Mouse (Mus musculus): ENCODE measurements around the gene Fbxw7. TPM values are rescaled to one million over a fixed set of nuclear protein-coding genes. Genes with fewer than 3 reads are reported as not detected.

Fbxw7 gene
- polyA plus RNA-seq, 1 experiment from 2014 or later, result 8.5 TPM

DNA sequence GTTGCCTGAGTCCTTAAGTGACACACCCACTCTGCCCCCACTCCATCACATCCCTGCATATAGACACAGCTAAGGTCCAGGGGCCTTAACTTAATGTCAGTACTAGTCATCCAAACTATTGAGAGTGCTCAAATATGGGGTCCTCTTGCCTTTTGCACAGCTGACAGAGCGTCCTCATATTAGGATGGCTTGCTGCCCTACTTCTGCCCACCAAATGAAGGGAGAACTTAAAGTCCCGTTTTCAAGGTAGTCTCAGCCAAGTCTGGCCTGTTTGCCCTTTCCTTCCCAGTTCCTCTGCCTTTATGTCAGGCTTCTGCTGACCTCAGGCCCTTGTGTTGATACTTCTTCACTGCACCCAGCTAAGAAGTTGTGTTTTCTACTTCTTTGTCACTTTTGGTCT, 157.8 kb downstream of the Fbxw7 start:
- Histone ChIP-seq H3K36me3 (replicated peaks) (peaks cover 78% of the 10 kb centered on the region), H3K9me3 (no peaks in the 10 kb centered on the region), H3K27me3 (replicated peaks; ENCODE audit: low read depth, poor library complexity, severe bottlenecking) (no peaks in the 10 kb centered on the region), H3K4me3 (no peak overlapping the region), H3K27ac (replicated peaks) (no peak overlapping the region), H3K4me1 (no peaks in the 10 kb centered on the region)
- WGBS, result 91% methylated on average over 2 of the region's 2 CpGs
- no peak for DNase-seq (ENCODE audit: low spot score)

DNA sequence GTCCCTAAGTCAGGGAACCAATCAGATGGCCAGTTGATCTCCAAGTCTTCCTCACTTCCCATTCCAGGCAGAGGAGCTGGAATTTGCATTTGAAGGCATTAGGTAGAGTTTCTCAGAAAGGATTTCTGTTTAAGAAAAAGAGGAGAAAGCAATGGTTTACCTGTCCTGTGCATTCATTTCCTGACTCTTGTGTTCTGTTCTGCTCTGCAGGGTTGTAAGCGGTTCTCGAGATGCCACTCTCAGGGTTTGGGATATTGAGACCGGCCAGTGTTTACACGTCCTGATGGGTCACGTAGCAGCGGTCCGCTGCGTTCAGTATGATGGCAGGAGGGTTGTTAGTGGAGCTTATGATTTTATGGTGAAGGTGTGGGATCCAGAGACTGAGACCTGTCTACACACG, 159.1 kb downstream of the Fbxw7 start:
- DNase-seq (ENCODE audit: low spot score), result no peak
- Histone ChIP-seq H3K27me3 (replicated peaks; ENCODE audit: low read depth, poor library complexity, severe bottlenecking) (no peaks in the 10 kb centered on the region), H3K36me3 (replicated peaks) (peaks cover 71% of the 10 kb centered on the region), H3K4me3 (no peak overlapping the region), H3K9me3 (no peaks in the 10 kb centered on the region), H3K4me1 (no peaks in the 10 kb centered on the region), H3K27ac (replicated peaks) (no peak overlapping the region)
- 91% methylated on average over 9 of the region's 9 CpGs for WGBS

DNA sequence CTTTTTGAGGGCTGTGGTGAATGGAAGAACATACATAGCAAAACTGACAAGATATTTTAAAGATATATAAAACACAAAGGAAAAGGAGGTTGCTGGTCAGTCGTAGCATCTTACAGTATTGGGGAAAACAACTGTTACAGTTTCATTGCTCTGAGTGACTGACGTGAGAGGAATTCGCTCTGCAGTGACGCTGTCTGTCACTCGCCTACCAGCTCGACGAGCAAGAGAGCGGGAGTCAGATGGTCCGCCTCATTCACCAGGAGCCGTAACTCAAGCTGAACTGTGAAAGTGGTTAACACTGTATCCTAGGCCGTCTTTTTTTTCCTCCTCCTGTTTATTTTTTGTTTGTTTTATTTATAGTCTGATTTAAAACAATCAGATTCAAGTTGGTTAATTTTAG, 163.6 kb downstream of the Fbxw7 start:
- H3K36me3 ChIP-seq (replicated peaks), result peaks cover 51% of the 10 kb centered on the region

DNA sequence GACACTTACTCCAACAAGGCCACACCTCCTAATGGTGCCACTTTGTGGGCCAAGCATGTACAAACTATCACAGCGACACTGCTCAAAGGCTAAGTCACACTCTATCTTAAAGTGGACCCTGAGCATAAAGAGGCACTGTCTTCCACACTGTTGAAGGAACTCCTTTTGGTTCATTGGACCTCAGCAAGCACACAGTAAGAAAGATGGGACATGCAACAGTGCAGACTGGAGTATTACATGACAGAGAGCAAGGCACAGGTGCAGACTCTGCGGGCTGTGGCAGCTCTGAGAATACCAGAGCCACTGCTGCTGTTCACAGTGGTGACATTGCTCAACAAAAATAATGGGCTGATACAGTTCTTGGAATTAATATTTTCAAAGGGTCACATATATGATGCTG, 165.1 kb downstream of the Fbxw7 start:
- peaks cover 43% of the 10 kb centered on the region for H3K36me3 ChIP-seq (replicated peaks)
- no peaks in the 10 kb centered on the region for H3K4me1 ChIP-seq
- H3K4me3 ChIP-seq, result no peak overlapping the region
- H3K9me3 ChIP-seq, result no peaks in the 10 kb centered on the region
- no peak for DNase-seq (ENCODE audit: low spot score)
- no peak overlapping the region for H3K27ac ChIP-seq (replicated peaks)
- 96% methylated on average over 2 of the region's 2 CpGs for WGBS
- H3K27me3 ChIP-seq (replicated peaks; ENCODE audit: low read depth, poor library complexity, severe bottlenecking), result no peaks in the 10 kb centered on the region

More for the DNA sequence above, 163.6 kb downstream of the Fbxw7 start:
- Histone ChIP-seq H3K27me3 (replicated peaks; ENCODE audit: low read depth, poor library complexity, severe bottlenecking) (no peaks in the 10 kb centered on the region), H3K9me3 (no peaks in the 10 kb centered on the region), H3K4me1 (no peaks in the 10 kb centered on the region), H3K27ac (replicated peaks) (no peak overlapping the region), H3K4me3 (no peak overlapping the region)
- DNase-seq (ENCODE audit: low spot score), result no peak
- 94% methylated on average over 11 of the region's 11 CpGs for WGBS

DNA sequence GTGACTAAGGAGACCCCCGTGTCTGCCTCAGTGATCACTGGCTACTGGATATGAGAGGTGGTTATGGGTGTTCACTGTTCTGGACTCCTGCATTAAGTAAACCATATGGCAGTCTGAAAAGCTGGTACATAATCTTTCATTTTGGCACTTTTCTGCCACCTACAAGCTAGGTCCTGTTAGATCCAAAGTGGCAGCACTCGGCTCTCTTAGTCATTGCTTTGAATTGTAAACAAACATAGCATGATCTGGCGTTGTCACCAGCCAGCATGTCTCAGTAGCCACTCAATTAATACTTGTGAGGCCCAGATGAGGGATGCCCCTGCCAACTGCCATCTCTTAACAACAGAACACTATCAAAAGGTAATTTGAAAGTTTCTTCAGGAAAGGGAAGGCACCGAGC, 167.6 kb downstream of the Fbxw7 start:
- WGBS, result 80% methylated on average over 4 of the region's 4 CpGs
- Histone ChIP-seq H3K9me3 (no peaks in the 10 kb centered on the region), H3K27ac (replicated peaks) (no peak overlapping the region), H3K4me1 (no peaks in the 10 kb centered on the region), H3K36me3 (replicated peaks) (peaks cover 20% of the 10 kb centered on the region), H3K4me3 (no peak overlapping the region), H3K27me3 (replicated peaks; ENCODE audit: low read depth, poor library complexity, severe bottlenecking) (no peaks in the 10 kb centered on the region)
- DNase-seq (ENCODE audit: low spot score), result no peak

DNA sequence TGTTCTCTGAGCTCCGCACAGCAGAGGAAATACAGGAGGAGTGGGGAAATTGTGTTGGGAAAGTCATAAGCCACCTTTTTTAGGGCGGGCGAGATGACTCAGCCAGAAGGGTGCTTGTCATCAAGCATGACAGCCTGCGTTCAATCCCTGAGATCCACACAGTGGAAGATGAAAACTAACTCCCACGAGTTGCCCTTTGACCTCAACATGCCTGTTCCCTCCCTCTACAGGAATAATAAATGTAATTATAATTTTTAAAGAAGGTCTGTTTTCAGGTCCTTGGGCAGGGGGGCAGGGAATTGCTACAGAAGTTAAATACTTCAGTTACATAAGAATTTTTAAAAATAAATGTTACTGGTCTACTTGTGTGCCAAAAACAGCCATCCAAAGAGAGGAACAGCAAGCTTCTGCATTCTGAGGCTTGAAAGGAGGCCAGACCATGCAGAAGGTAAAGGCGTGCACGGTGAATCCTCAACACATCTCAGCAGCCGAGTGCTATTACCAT, 170.1 kb downstream of the Fbxw7 start:
- H3K4me3 ChIP-seq, result no peak overlapping the region
- H3K27me3 ChIP-seq (replicated peaks; ENCODE audit: low read depth, poor library complexity, severe bottlenecking), result no peaks in the 10 kb centered on the region
- H3K4me1 ChIP-seq, result no peaks in the 10 kb centered on the region
- peaks cover 2% of the 10 kb centered on the region for H3K36me3 ChIP-seq (replicated peaks)
- H3K27ac ChIP-seq (replicated peaks), result no peak overlapping the region
- H3K9me3 ChIP-seq, result no peaks in the 10 kb centered on the region
- no peak for DNase-seq (ENCODE audit: low spot score)
- 89% methylated on average over 8 of the region's 8 CpGs for WGBS

DNA sequence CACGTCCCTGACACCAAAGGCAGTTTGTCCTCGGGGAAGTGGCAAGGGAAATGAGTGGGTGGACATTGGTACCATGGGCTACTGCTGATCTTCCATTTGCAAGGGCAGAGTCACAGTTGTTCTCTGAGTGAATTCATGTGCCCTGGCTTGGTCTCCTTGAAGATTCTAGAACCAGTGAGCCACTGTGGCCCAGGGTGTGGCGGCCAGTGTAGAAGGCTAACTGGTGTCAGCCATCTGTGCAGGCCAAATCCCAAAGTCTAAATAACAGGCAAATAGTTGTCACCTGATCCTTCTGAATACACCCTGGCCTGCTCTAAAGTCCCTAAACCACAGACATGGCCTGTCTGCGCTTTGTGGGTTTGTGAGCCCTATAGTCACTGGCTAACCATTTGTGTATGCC, 173.8 kb downstream of the Fbxw7 start:
- Histone ChIP-seq H3K27ac (replicated peaks) (no peak overlapping the region), H3K27me3 (replicated peaks; ENCODE audit: low read depth, poor library complexity, severe bottlenecking) (no peaks in the 10 kb centered on the region), H3K36me3 (replicated peaks) (no peaks in the 10 kb centered on the region), H3K4me1 (no peaks in the 10 kb centered on the region), H3K9me3 (peaks cover 5% of the 10 kb centered on the region; the same call in 1 of the 2 replicates), H3K4me3 (no peak overlapping the region)
- no peak for DNase-seq (ENCODE audit: low spot score)
- WGBS, result 89% methylated on average over 4 of the region's 4 CpGs

DNA sequence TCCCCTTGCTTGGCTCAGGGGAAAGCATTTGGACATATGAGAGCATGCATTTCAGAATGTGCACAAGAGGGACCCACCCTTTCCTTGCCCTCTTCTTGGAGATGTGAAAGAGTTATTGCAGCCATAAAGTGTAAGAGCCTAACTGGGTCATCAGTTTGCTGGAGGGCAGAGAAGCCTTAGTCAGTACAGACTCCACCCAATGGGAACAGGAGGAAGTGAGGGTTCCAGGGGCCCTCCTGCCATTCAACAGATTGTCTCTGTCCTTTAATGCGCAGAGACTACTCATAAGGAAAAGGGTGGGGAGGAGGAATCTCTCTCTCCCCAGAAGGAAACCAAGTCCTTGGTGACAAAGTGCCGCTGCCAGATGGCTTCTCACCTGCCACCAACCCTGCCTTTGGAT, 190.2 kb downstream of the Fbxw7 start:
- H3K27ac ChIP-seq (replicated peaks), result no peak overlapping the region
- DNase-seq (ENCODE audit: low spot score), result no peak
- H3K9me3 ChIP-seq, result no peaks in the 10 kb centered on the region
- H3K4me1 ChIP-seq, result no peaks in the 10 kb centered on the region
- no peaks in the 10 kb centered on the region for H3K36me3 ChIP-seq (replicated peaks)
- H3K4me3 ChIP-seq, result no peak overlapping the region
- 89% methylated on average over 2 of the region's 2 CpGs for WGBS
- no peaks in the 10 kb centered on the region for H3K27me3 ChIP-seq (replicated peaks; ENCODE audit: low read depth, poor library complexity, severe bottlenecking)

DNA sequence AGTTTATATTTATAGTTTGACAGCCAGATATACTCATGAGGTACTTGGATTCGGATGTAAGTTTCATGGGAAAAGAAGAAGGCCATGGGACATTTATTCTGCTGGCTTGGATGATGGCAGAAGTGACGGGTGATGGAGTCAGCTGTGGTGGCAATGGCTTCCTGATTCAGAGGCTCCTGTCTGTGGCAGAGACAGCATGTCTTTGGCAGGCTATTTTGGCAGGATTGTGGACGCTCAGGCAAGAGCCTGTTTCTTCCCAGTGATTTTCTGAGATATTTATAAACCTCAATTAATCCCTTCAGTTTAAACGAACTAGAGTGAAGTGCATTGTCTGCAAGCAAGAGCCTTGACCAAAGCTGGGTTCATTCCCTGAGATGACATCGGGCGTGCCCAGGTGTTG, 197.8 kb downstream of the Fbxw7 start:
- no peak overlapping the region for H3K4me3 ChIP-seq
- no peak for DNase-seq (ENCODE audit: low spot score)
- H3K4me1 ChIP-seq, result no peaks in the 10 kb centered on the region
- H3K36me3 ChIP-seq (replicated peaks), result no peaks in the 10 kb centered on the region
- no peaks in the 10 kb centered on the region for H3K9me3 ChIP-seq
- H3K27me3 ChIP-seq (replicated peaks; ENCODE audit: low read depth, poor library complexity, severe bottlenecking), result no peaks in the 10 kb centered on the region
- H3K27ac ChIP-seq (replicated peaks), result no peak overlapping the region
- WGBS, result 84% methylated on average over 6 of the region's 6 CpGs

DNA sequence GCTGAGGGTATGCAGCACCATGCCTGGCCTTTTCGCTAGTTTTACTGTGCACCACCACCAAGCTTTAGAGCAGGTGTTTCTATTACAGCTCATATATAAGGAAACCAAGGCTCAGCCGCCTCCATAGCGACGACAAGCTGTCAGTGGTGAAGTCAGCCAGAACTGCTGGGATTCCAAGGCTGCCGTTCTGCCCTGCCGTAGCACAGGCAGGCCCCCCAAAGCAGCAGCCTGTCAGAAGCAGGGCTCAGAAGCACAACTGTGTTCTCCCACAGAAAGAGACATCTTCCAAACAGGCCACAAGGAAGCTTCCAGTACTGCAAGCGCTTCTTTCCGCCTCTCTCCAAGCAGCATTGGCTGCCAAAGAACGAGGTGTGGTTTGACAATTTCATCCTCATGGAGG, 200.6 kb downstream of the Fbxw7 start:
- Histone ChIP-seq H3K27ac (replicated peaks) (no peak overlapping the region), H3K27me3 (replicated peaks; ENCODE audit: low read depth, poor library complexity, severe bottlenecking) (no peaks in the 10 kb centered on the region), H3K9me3 (no peaks in the 10 kb centered on the region), H3K4me1 (no peaks in the 10 kb centered on the region), H3K36me3 (replicated peaks) (no peaks in the 10 kb centered on the region), H3K4me3 (no peak overlapping the region)
- WGBS, result 81% methylated on average over 9 of the region's 9 CpGs
- no peak for DNase-seq (ENCODE audit: low spot score)

DNA sequence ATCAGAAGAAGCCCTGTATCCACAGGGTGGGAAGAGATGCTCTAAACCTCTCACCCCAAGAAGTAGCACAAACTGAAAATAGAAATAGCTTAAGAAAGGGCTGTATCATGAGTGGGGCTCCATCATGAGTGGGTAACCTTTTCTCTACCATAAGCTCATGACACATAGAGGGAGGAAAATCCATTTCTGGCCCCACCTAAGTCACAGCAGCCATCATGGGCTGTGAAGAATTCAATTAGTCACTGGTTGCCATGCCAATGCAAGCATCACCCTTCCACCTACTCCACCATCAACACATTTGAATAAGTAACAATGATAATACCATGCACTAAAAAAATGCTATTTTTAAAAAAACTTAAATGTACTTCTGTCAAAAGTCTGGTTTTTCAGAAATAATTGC, 205.1 kb downstream of the Fbxw7 start:
- Histone ChIP-seq H3K27me3 (replicated peaks; ENCODE audit: low read depth, poor library complexity, severe bottlenecking) (no peaks in the 10 kb centered on the region), H3K36me3 (replicated peaks) (no peaks in the 10 kb centered on the region), H3K4me1 (no peaks in the 10 kb centered on the region), H3K27ac (replicated peaks) (no peak overlapping the region), H3K4me3 (no peak overlapping the region), H3K9me3 (no peaks in the 10 kb centered on the region)
- DNase-seq (ENCODE audit: low spot score), result no peak

DNA sequence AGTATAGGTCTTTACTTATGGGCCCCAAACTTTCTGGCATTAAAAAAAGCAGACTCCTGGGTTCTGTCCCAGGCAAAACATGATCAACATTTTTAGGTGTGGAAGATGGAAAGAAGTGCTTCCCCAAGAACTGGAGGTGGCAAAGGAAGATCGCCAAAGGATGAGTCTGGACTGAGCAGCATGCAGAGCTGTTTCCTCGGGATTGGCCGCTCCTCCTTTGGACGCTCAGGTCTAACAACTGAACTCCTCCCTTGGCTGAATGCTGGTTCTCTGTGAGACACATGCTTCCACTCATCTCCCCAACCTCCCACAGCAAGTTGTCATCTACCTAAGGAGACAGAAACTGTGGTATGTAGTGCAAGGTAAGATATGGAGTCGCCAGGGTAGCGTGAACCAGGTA, 206.7 kb downstream of the Fbxw7 start:
- Histone ChIP-seq H3K27ac (replicated peaks) (no peak overlapping the region), H3K36me3 (replicated peaks) (no peaks in the 10 kb centered on the region), H3K9me3 (no peaks in the 10 kb centered on the region), H3K27me3 (replicated peaks; ENCODE audit: low read depth, poor library complexity, severe bottlenecking) (no peaks in the 10 kb centered on the region), H3K4me1 (no peaks in the 10 kb centered on the region), H3K4me3 (no peak overlapping the region)
- no peak for DNase-seq (ENCODE audit: low spot score)
- WGBS, result 94% methylated on average over 6 of the region's 6 CpGs

DNA sequence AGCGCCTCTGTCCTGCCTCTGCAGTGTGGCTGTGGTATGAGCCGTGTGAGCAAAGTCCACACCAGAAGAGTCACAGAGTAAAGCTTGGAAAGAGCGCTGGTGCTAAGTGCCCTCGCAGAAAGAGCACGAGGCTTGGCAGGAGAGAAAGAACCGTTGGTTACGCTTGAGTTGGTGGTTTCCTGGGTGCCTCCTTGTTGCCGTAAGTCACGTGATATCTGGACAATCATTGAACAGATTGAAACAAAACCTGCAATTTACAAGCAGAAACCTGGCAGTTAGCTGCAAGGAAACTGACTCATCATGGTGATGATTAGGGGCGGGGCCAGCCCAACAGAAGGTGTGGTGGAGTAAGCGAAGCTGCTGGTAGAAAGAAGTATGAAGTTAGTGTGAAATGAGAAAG, 207.7 kb downstream of the Fbxw7 start:
- no peak overlapping the region for H3K27ac ChIP-seq (replicated peaks)
- H3K27me3 ChIP-seq (replicated peaks; ENCODE audit: low read depth, poor library complexity, severe bottlenecking), result no peaks in the 10 kb centered on the region
- DNase-seq (ENCODE audit: low spot score), result no peak
- WGBS, result 87% methylated on average over 11 of the region's 11 CpGs
- H3K36me3 ChIP-seq (replicated peaks), result no peaks in the 10 kb centered on the region
- no peak overlapping the region for H3K4me3 ChIP-seq
- H3K4me1 ChIP-seq, result no peaks in the 10 kb centered on the region
- no peaks in the 10 kb centered on the region for H3K9me3 ChIP-seq

DNA sequence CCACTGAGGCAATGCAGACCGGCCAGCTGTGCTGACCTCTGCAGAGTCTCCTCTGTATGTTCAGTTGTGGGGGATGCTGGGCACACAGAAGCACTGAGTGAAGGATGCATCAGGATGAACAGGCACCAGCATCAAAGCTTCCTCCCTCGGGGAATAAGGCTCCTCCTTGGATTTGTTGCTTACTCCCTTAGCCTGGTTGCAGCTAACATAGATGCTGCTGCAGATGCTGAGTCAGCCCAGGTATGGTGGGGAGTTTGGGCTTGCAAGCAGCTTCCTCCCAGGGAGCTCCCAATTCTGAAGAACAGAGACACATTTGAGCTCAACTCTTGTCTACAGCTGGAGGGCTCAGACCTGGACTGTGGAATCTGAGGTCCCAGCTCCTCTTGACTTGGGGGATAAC, 209.2 kb downstream of the Fbxw7 start:
- H3K4me1 ChIP-seq, result no peaks in the 10 kb centered on the region
- no peak for DNase-seq (ENCODE audit: low spot score)
- H3K36me3 ChIP-seq (replicated peaks), result no peaks in the 10 kb centered on the region
- no peaks in the 10 kb centered on the region for H3K9me3 ChIP-seq
- WGBS, result 69% methylated on average over 2 of the region's 2 CpGs
- H3K27ac ChIP-seq (replicated peaks), result no peak overlapping the region
- no peaks in the 10 kb centered on the region for H3K27me3 ChIP-seq (replicated peaks; ENCODE audit: low read depth, poor library complexity, severe bottlenecking)
- H3K4me3 ChIP-seq, result no peak overlapping the region

Measured in embryonic facial prominence, embryonic 10.5 days (tissue).